15 mouse cellular contexts compared by ENCODE assay signal in the genomic region with DNA sequence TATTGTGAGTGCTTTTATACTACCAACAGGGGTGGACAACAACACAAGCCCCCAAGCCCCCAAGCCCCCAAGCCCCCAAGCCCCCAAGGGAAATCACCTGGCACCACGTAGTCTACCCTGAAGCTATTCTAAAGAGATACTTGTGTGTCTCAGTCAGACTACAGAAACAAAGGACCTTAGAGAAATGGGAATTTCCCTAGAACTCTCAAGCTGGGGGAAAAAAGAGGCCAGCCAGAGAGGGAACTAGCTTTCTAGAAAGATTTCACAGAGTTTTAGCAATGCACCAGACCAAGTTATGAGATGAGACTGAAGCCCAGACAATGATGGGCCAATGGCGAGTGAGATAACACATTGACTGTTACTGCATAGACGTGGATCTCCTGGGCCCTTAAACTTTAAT.
"Had no signal": no experiment of that assay in that cellular context is flagged by ENCODE, and none has a peak within 500 bp of the region (broad histone marks: within the 10 kb centered on the region; RNA-seq: fewer than 3 reads in every experiment).

No protein-coding gene starts in this region.

- H3K9me3 ChIP-seq: neural tube, embryonic 13.5 days; neural tube, embryonic 15.5 days; stomach, embryonic 15.5 days had no signal

- H3K36me3 ChIP-seq: neural tube, embryonic 13.5 days; neural tube, embryonic 15.5 days; stomach, embryonic 15.5 days had no signal

- DNase-seq: retina, postnatal 1 day; right cerebral cortex, adult 18-20 months; right cerebral cortex, postnatal 14 days; right cerebral cortex, postnatal 25 days; right cerebral cortex, postnatal 4 days; spleen, adult 18-20 months; thymus, adult 18-20 months; thymus, adult 2 months; thymus, postnatal 14 days; thymus, postnatal 25 days; thymus, postnatal 36 days had no signal

- H3K9ac ChIP-seq: neural tube, embryonic 13.5 days; neural tube, embryonic 15.5 days; stomach, embryonic 15.5 days had no signal

- H3K4me3 ChIP-seq: neural tube, embryonic 13.5 days; neural tube, embryonic 15.5 days; stomach, embryonic 15.5 days had no signal

- H3K4me2 ChIP-seq: neural tube, embryonic 13.5 days; neural tube, embryonic 15.5 days; stomach, embryonic 15.5 days had no signal

- H3K27me3 ChIP-seq: stomach, embryonic 15.5 days had no signal

- H3K27ac ChIP-seq: neural tube, embryonic 13.5 days; neural tube, embryonic 15.5 days; stomach, embryonic 15.5 days; stomach, postnatal 0 days had no signal
